Mouse (Mus musculus): ENCODE measurements at regions not wholly inside any gene's neighbourhood (a gene's known extent, or its start where the extent isn't known, plus 50 kb on each side); places are given as distances from the start of the nearest gene placed in this dataset.

GRCm38 (mm10) chr11:110802013-110802412 is 165.8 kb upstream of the Kcnj16 start:
- Histone ChIP-seq H3K36me3 (ENCODE audit: control insufficient read depth in 1 of 2, insufficient read depth in 2 of 2, low read length in 2 of 2) (no peaks in the 10 kb centered on the region), H3K4me1 (ENCODE audit: control insufficient read depth in 1 of 2, insufficient read depth in 2 of 2, low read length in 2 of 2) (no peaks in the 10 kb centered on the region), H3K27ac (ENCODE audit: control insufficient read depth, low read depth, low read length) (no peak overlapping the region), H3K4me3 (ENCODE audit: control insufficient read depth in 1 of 2, insufficient read depth in 1 of 2, low read depth in 2 of 2, low read length in 2 of 2) (no peak overlapping the region), H3K79me2 (ENCODE audit: control insufficient read depth, insufficient read depth, low read length, poor library complexity) (no peaks in the 10 kb centered on the region), H3K9me3 (replicated peaks; ENCODE audit: insufficient read depth, low read length) (no peaks in the 10 kb centered on the region), H3K9ac (ENCODE audit: control insufficient read depth, low read depth, low read length, poor library complexity, severe bottlenecking) (no peak overlapping the region), H3K27me3 (ENCODE audit: control insufficient read depth in 1 of 2, insufficient read depth in 2 of 2, low read length in 2 of 2) (no peaks in the 10 kb centered on the region)
- no peak for TF ChIP-seq MAZ (IDR thresholded peaks at IDR 0.05; ENCODE audit: low read depth, low read length)
- no peak for TF ChIP-seq POLR2A (IDR thresholded peaks at IDR 0.05; ENCODE audit: control insufficient read depth in 1 of 2, insufficient read depth in 1 of 2, low read depth in 1 of 2, low read length in 2 of 2, poor library complexity in 1 of 2)
- TF ChIP-seq POLR2AphosphoS2 (IDR thresholded peaks at IDR 0.05; ENCODE audit: low read length): no peak
- no peak for TF ChIP-seq NRF1 (IDR thresholded peaks at IDR 0.05; ENCODE audit: insufficient read depth, low read depth, low read length, poor library complexity, severe bottlenecking)
- no peak for TF ChIP-seq EP300 (IDR thresholded peaks at IDR 0.05; ENCODE audit: low read depth in 1 of 2, low read length in 2 of 2)
- no peak for DNase-seq (ENCODE audit: low read depth, low spot score)

GRCm38 (mm10) chr11:110804079-110804478 is 163.8 kb upstream of the Kcnj16 start:
- H3K36me3 ChIP-seq (ENCODE audit: control insufficient read depth in 1 of 2, insufficient read depth in 2 of 2, low read length in 2 of 2): no peaks in the 10 kb centered on the region
- no peak overlapping the region for H3K9ac ChIP-seq (ENCODE audit: control insufficient read depth, low read depth, low read length, poor library complexity, severe bottlenecking)
- no peak overlapping the region for H3K4me3 ChIP-seq (ENCODE audit: control insufficient read depth in 1 of 2, insufficient read depth in 1 of 2, low read depth in 2 of 2, low read length in 2 of 2)
- H3K79me2 ChIP-seq (ENCODE audit: control insufficient read depth, insufficient read depth, low read length, poor library complexity): no peaks in the 10 kb centered on the region
- H3K27ac ChIP-seq (ENCODE audit: control insufficient read depth, low read depth, low read length): no peak overlapping the region
- no peaks in the 10 kb centered on the region for H3K9me3 ChIP-seq (replicated peaks; ENCODE audit: insufficient read depth, low read length)
- DNase-seq (ENCODE audit: low read depth, low spot score): no peak
- no peaks in the 10 kb centered on the region for H3K4me1 ChIP-seq (ENCODE audit: control insufficient read depth in 1 of 2, insufficient read depth in 2 of 2, low read length in 2 of 2)
- TF ChIP-seq TAL1 (IDR thresholded peaks at IDR 0.05; ENCODE audit: low read length): no peak
- no peak for TF ChIP-seq JUND (IDR thresholded peaks at IDR 0.05; ENCODE audit: low read depth, low read length)
- no peak for TF ChIP-seq TCF12 (IDR thresholded peaks at IDR 0.05; ENCODE audit: low read depth, low read length)
- TF ChIP-seq MAFK (IDR thresholded peaks at IDR 0.05; ENCODE audit: borderline replicate concordance, low read depth, low read length): no peak
- TF ChIP-seq SMC3 (IDR thresholded peaks at IDR 0.05; ENCODE audit: low read depth, low read length): no peak
- TF ChIP-seq MAZ (IDR thresholded peaks at IDR 0.05; ENCODE audit: low read depth, low read length): no peak
- no peaks in the 10 kb centered on the region for H3K27me3 ChIP-seq (ENCODE audit: control insufficient read depth in 1 of 2, insufficient read depth in 2 of 2, low read length in 2 of 2)

GRCm38 (mm10) chr11:110813137-110813536 is 154.7 kb upstream of the Kcnj16 start:
- no peak for TF ChIP-seq ELF1 (IDR thresholded peaks at IDR 0.05; ENCODE audit: low read depth, low read length)
- no peak for TF ChIP-seq POLR2A (IDR thresholded peaks at IDR 0.05; ENCODE audit: control insufficient read depth in 1 of 2, insufficient read depth in 1 of 2, low read depth in 1 of 2, low read length in 2 of 2, poor library complexity in 1 of 2)
- TF ChIP-seq USF2 (IDR thresholded peaks at IDR 0.05; ENCODE audit: borderline replicate concordance in 1 of 2, insufficient read depth in 1 of 2, low read depth in 1 of 2, low read length in 2 of 2): no peak
- no peak for TF ChIP-seq MAFK (IDR thresholded peaks at IDR 0.05; ENCODE audit: borderline replicate concordance, low read depth, low read length)
- no peak for TF ChIP-seq CHD2 (IDR thresholded peaks at IDR 0.05; ENCODE audit: low read length)
- no peak for TF ChIP-seq MAZ (IDR thresholded peaks at IDR 0.05; ENCODE audit: low read depth, low read length)
- TF ChIP-seq MXI1 (IDR thresholded peaks at IDR 0.05; ENCODE audit: low read depth, low read length): no peak
- no peaks in the 10 kb centered on the region for H3K27me3 ChIP-seq (ENCODE audit: control insufficient read depth in 1 of 2, insufficient read depth in 2 of 2, low read length in 2 of 2)
- no peak overlapping the region for H3K27ac ChIP-seq (ENCODE audit: control insufficient read depth, low read depth, low read length)
- no peaks in the 10 kb centered on the region for H3K79me2 ChIP-seq (ENCODE audit: control insufficient read depth, insufficient read depth, low read length, poor library complexity)
- no peak for DNase-seq (ENCODE audit: low read depth, low spot score)
- H3K4me3 ChIP-seq (ENCODE audit: control insufficient read depth in 1 of 2, insufficient read depth in 1 of 2, low read depth in 2 of 2, low read length in 2 of 2): no peak overlapping the region
- no peaks in the 10 kb centered on the region for H3K36me3 ChIP-seq (ENCODE audit: control insufficient read depth in 1 of 2, insufficient read depth in 2 of 2, low read length in 2 of 2)
- H3K9ac ChIP-seq (ENCODE audit: control insufficient read depth, low read depth, low read length, poor library complexity, severe bottlenecking): no peak overlapping the region
- H3K9me3 ChIP-seq (replicated peaks; ENCODE audit: insufficient read depth, low read length): no peaks in the 10 kb centered on the region
- H3K4me1 ChIP-seq (ENCODE audit: control insufficient read depth in 1 of 2, insufficient read depth in 2 of 2, low read length in 2 of 2): no peaks in the 10 kb centered on the region
